Mouse (Mus musculus) left cerebral cortex, postnatal 25 days (tissue): ENCODE measurements around the gene Hoxa13. TPM values are rescaled to one million over a fixed set of nuclear protein-coding genes. Genes with fewer than 3 reads are reported as not detected.

Source experiments
- DNase-seq, 2 experiments: peaks; one replicate each; pipeline ENCODE4 v3.0.0; 2022; ENCODE audit warnings: low spot score in 2 of 2, mixed read lengths in 1 of 2
- intact Hi-C: fragments of 180-260 bp; cut with DNase I; formaldehyde crosslinking; loops from one replicate; pipeline ENCODE4 v1.15.1; 2025
- total RNA-seq, 2 experiments: library from RNA; stranded (reverse); gene quantifications; 2 replicates each; pipeline ENCODE4 v1.2.3; 2021

Hoxa13 gene
- total RNA-seq, 2 experiments from 2014 or later = not detected

DNA sequence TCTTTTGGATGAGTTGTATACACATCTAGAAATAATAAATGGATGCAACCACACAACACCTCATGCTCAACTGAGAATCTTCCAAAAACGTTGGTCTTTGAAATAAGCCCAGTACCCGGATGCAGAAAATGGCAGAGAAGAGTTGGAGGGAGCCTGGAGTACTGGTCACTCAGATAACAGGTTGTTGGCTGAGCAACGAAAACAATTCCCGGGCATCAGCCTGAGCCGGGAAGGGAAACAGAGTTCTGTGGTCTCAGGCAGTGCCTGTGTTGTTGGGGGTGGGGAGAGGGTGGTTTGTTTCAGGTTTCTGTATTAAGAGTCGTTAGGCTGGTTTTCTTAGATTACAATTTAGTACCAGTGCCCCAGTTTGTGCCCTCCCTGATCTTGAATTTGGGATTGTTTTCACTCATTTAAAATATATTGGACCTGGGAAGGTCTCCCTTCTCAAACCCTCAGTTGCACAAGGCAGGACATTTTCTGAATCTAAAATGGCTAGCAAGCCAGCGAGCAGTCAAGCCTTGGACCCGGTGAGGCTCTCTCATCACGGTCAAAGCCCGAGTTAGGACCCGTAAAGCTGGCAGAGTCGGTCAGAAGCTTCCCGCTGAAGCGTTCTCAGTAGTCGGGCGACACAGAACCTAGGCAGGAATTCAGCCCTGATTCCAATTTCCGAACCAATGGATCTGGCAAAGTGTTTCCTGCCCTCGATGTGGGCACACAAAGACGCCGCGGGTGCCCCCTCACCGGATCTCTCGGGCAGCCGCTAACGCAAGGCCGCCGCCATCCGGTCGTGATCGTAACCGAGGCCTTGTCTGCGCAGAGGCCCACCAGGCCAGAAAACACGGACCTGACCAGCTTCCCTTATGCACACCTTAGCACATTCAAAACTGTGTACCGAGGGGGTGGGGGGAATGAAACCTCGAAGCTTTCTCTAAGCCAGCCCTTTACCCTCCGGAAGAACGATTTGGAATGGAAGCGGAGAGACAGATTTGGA lies 31.9 kb downstream of the Hoxa13 start:
- no peak for DNase-seq
- intact Hi-C loops = no loop called here

DNA sequence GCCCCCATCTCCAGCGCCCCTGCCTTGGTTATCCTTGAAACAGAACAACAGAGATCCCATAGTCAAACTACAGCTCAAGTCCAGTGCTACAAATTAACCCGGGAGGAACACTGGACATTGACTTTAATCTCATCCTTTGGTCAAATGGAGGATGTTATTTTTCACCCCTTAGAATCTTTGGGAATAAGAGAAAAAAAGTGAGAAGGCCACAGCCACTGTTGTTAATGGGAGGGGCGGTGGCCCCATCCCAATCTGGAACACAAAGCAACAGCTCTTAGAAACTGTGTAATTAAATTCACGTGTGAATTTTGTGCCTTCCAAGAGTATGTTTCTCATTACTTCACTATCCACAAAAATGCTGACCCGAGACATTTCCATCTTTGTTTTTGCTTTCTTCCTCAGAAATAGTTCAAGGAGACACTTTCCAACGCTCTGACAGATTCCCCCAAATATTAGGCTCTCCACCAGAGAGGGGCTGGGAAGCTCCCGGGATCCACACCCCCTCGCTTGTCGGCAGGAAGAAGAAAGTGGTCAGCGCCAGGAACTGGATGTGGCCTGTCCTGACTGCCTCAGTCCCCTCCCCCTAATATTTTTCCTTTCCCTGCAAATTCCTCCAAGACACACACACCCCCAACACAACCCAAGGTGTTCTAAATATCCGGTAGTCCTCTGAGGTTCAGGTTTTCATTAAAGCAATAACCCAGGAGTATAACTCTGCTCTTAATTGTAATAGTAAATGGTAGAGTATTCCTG lies 33.0 kb downstream of the Hoxa13 start:
- intact Hi-C loops = no loop called here
- no peak for DNase-seq

DNA sequence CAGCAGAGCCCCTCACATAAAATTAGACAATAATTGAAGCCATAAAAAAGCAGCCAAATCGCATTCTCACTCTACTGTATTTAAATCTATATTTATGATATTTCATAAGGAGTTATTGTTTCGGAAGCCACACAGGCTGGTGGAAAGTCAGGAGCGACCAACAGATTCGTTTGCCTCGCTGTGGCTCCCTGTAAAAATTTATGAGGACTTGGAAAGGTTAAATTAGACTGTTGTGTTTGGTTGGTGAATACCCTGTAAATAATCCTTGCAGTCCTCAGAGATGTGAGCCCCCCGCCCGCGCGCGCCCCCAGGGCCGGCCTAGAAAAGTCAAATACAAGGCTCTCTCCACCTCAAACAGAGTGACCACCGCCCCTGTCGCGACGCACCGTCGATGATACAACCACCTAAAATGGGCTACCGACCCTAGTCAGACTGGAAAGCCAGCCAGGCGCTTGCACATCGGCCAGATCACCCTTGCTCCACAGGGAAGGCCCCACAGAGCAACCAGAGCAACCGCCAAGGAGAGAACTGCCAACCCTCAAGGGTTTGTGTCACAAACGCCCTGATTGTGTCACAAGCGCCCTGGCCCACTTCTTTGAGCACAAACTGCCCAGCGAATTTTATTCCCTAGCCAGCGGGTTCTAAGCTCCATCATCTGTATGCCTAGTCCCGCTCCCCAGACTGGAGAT lies 34.0 kb downstream of the Hoxa13 start:
- intact Hi-C loops = no loop called here
- no peak for DNase-seq

DNA sequence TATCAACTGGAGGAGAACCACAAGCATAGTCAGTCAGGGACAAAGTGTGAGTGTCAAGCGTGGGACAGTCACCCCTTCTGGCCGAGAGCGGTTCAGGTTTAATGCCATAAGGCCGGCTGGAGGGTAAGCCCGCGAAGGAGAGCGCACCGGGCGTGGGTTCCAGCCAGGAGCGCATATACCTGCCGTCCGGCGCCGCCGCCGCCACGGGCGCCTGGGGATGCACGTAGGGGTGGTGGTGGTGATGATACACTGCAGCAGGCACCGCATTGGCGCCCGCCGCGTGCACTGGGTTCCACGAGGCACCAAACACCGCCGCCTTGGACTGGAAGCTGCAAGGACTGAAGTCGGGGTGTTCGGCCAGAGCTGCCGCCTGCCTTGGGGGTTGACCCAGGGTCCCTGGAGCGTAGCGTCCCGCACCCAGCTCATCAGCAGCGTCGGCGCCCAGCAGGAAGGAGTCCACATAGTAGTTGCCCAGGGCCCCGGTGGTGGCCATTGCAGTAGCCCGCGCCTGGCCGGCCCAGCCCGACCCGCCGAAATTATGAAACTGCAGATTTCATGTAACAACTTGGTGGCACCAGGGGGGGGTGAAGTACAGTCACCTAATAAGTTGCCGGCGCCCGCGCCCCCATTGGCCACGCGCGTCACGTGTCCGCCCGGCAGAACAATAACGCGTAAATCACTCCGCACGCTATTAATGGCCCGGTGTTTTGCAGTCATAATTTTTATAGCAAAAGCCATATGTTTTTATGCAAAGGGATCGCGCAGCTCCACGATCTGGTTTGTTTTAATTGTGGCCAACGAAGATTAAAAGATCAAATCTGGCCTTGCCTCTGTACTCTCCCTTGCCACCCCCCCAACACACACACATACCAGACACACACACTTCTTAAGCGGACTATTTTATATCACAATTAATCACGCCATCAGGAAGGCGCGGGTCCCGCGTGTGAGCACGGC lies 34.8 kb downstream of the Hoxa13 start:
- intact Hi-C loops = no loop called here
- DNase-seq = no peak

DNA sequence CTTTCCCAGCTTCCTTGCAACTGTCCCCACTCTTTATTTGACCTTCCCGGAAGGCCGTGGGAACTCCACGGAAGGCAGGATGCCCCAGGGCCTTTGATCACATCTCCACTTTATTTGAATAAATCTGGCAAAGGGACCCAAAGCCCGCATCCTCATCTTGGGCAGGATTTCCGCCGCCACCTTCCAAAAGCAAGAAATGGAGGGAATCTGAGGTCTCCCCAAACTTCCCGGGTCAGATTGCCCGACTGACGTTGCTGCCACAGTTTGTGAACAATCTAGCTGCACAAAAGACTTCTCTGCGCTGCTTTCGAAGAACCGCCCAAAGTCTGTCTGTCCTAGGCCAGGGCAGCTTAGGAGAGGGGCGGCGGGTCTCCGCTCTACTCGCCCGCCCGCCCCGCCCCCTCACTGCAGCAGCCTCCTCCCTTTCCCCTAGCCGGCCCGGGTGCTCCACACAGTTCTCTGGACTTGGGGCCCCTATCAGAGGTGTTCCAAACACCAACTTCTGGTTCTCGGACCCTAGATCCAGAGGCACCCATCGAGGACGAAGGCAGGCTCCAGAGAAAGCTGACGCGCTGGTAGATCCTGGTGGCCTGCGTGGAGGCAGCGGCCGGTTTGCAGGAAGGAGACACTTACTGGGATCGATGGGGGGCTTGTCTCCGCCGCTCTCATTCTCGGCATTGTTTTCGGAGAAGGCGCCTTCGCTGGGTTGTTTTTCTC lies 35.6 kb downstream of the Hoxa13 start:
- intact Hi-C loops = loop anchor here (5.0 kb wide), 2 partner anchors 843 to 1043 kb away; no protein-coding TSS in a partner anchor
- DNase-seq = no peak

DNA sequence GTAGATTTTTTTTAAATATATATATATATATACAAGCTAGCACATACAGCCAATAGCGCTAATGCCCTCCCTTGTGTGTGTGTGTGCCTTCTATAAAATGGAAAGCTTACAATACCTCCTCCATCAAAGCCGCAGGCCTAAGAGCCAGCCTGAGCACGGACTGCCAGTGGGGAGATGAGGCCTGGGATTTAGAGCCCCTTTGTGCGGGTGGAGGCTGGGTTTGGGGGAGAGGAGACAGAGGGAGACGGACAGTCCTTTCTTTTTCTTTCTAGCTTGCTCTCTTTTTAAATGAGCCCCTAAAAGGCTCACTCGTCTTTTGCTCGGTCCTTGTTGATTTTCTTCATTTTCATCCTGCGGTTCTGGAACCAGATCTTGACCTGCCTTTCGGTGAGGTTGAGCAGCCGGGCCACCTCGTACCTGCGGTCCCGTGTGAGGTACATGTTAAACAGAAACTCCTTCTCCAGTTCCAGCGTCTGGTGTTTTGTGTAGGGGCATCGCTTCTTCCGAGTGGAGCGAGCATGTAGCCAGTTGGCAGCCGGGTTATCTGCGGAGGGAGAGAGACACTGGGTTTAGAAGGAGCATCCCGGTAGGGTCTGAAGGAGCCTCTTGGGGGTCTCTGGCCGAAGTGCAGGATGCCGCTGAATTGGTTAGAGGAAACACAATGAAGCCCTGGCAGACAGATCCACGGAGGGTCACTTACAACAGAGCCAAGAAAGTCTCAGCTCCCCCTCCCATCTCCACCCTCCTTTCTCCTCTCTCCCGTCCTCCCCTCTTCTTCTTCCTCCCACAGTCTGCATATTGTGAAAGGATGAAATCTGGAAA lies 36.5 kb downstream of the Hoxa13 start:
- no peak for DNase-seq
- intact Hi-C loops = loop anchor here (5.0 kb wide), 2 partner anchors 842 to 1042 kb away; no protein-coding TSS in a partner anchor

GRCm38 (mm10) chr6:52222729-52223128 lies 38.0 kb downstream of the Hoxa13 start:
- no peak for DNase-seq
- intact Hi-C loops = loop anchor here (5.0 kb wide), 2 partner anchors 840 to 1040 kb away; no protein-coding TSS in a partner anchor

DNA sequence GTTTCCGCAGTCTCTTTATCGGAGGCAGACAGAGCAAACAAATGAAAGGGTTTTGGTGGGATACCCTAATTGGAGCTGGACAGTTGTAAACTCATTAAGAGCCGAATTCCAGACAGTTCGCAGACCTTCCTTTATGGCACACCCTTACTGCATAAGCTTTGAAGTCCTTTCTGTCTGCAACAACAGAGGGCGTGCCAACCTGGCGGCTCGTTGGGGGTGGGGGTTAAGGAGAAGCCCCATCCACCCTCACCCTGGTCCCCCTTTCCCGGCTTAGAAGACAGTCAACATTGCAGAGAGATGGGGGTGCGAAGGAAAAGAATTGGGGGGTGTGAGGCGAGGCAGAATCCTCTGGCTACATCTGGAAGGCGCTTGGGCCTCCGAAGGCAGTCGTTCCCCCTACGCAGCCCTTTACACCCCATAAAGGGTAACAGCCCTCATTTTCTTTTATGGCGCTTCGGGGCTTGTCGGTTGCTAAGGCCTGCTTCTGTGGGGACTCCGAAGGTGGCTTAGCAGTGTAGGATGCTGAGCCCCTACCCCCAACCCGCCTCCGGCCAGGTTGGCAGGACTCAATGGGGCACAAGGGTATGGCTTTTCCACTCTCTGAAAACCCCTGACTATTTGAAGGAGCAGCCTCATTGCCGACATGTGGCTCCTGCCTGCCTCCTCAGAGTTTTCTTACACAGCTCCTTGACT lies 38.5 kb downstream of the Hoxa13 start:
- intact Hi-C loops = loop anchor here (2.0 to 5.0 kb wide), 5 partner anchors 351 to 1040 kb away; no protein-coding TSS in a partner anchor
- no peak for DNase-seq

DNA sequence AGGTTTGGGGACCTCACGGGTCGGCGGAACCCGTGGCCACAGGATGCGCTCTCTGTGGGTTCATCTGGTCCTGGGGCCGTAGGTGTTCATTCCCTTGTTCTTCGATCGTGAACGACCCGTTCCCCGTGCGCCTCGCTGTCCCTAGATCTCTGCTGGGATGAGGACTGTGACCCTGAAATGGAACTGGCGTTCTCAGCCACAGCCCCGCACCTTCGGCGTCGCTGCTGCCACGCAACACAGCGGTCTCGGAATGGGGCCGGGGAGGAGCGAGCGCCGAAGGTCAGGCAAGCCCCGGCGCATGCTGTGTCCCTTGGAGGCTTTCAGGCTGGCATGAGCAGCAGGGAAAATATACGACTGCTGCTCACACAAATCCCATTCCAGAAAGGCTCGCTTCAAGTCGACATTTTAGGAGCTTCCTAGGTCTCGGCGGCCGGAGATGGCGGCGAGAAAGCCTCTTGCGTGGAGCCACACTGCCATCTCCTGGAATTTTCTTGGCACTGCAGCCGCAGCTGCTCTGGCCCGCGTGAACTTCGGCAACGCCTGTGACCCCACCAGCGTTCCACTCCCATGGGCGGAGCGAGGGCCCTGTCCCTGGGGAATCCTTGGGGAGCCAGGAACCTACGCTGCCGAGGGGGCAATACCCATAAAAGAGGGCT lies 39.2 kb downstream of the Hoxa13 start, which contains the start of gene Hoxa7:
Hoxa7 (minus strand) TSS at position 518 of the 656 bp plus-strand sequence.
- peak; percentile 78 to 81 for DNase-seq
- intact Hi-C loops = loop anchor here (2.0 to 5.0 kb wide), 5 partner anchors 351 to 1039 kb away; no protein-coding TSS in a partner anchor

DNA sequence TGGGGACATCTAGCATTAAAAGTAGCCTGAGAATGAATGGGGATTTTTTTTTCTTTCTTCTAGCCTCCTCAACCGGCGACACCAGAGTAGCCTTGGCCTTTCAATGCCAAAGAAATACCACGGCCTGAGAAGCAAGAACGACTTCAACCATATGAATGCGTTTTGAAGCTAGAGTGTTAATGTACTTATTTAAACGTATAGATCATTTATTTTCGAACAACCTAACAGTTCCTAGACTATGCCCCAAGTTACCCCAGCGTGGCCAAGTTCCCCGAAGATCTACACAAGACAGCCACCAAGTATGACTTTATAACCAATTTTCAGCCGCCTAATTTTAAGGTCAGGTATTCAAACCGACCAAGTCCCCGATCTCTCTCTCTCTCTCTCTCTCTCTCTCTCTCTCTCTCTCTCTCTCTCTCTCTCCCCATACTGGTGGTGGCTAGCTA lies 39.8 kb downstream of the Hoxa13 start:
- DNase-seq = no peak
- intact Hi-C loops = loop anchor here (2.0 to 5.0 kb wide), 5 partner anchors 350 to 1039 kb away; no protein-coding TSS in a partner anchor

DNA sequence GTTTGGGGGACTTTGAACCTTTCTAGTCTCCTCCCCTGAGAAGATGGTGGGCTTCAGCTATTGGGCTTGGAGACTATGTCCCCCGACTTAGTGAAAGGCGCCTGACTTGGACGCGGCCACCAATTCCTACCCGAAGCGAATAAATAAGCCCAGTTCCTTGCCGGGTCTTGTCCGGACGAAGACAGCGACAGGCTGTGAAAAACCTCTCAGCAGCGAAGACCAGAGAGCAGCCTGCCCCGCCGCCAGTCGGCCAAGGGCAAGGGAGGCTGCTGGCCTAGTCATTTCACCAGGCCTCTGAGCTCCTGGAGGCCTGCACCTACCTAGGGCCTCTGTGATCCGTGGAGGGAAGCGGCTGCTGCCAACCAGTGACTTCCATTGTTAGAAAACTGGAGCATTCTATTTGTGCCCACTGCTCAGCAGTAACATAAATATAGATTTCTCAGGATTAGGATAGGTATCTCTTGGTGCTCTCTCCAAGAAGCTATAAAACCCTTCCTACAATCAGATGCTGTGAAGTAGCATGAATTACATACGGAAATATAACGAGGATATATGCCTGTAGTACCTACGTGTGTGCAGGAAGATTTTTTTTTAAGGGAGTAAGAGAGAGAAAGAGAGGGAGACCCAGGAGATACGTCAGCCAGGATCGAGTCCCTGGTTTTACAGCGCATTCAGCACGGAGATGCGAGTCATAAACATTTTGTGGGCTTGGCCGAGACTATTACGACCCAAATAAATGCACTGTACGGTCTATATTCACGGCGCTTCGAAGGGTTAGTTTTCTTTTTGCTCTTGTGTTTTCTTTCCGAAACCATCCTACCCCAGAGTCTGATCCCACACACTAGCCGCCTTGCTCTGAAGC lies 40.4 kb downstream of the Hoxa13 start:
- DNase-seq = no peak
- intact Hi-C loops = loop anchor here (2.0 to 5.0 kb wide), 5 partner anchors 349 to 1038 kb away; no protein-coding TSS in a partner anchor

GRCm38 (mm10) chr6:52219234-52219942 lies 41.3 kb downstream of the Hoxa13 start:
- intact Hi-C loops = no loop called here
- no peak for DNase-seq

GRCm38 (mm10) chr6:52218643-52219215 lies 42.0 kb downstream of the Hoxa13 start:
- intact Hi-C loops = no loop called here
- DNase-seq = no peak
